Mouse (Mus musculus) E14TG2a.4 (cell line): ENCODE measurements around the gene Ttpal.
"Not testable (repeated sequence)": the region's sequence is repeated elsewhere in the genome, so short reads cannot be mapped to it uniquely, and the experiment has no call there.

Experiments used
- CTCF ChIP-seq: conservative IDR thresholded peaks from 2 replicates; pipeline ENCODE4 v1.5.1; 2014; ENCODE audit warnings: low read length
- NANOG ChIP-seq: IDR thresholded peaks from 2 replicates; pipeline ENCODE4 v1.6.1; 2014; ENCODE audit warnings: borderline replicate concordance, low read length, mixed read lengths
- POU5F1 ChIP-seq: IDR thresholded peaks from 2 replicates; pipeline ENCODE4 v1.6.1; 2014; ENCODE audit warnings: low read length, borderline replicate concordance

DNA sequence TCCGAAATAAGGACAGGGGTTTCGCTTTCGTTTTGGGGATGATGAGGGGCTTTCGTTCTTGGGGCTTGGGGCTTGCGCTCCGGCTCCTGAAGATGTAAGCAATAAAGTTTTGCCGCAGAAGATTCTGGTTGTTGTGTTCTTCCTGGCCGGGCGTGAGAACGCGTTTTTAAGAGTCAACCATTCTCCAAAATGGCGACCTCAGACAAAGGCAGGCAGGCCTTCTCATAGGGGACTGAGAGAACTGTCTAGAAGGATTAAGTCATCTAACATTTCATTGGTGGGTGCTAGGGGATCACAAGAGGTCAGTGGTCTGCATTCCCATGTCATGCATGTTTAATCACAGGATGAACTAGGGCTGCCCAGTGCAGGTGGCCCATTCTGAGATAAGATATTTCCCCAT, 53.6 kb downstream of the Ttpal start:
- not testable (repeated sequence) for TF ChIP-seq CTCF, NANOG, POU5F1
